Mouse (Mus musculus): ENCODE data around the gene Slc41a2.

GRCm38 (mm10) chr10:83382528-83382927, 44.8 kb upstream of the Slc41a2 start:
- no peak for TF ChIP-seq CTCF (IDR thresholded peaks at IDR 0.05; ENCODE audit: low read depth, low read length)
- no peak for TF ChIP-seq GATA1 (IDR thresholded peaks at IDR 0.05; ENCODE audit: borderline replicate concordance, low read length)
- no peak for TF ChIP-seq GATA2 (IDR thresholded peaks at IDR 0.05; ENCODE audit: borderline replicate concordance, low read depth, low read length)
- TF ChIP-seq TAL1 (conservative IDR thresholded peaks at IDR 0.05; ENCODE audit: low read depth, low read length): no peak
